Mouse (Mus musculus): Measurements from ENCODE around the gene Adgrg5.

Adgrg5 gene

GRCm38 (mm10) chr8:94992534-94992933 is 69.0 kb downstream of the Adgrg5 start:
- DNase-seq (ENCODE audit: low read depth, low spot score): no peak

Measured in CD4-positive helper T cell, adult 2 months (primary cell).